Comparison of ENCODE assay signal across 7 mouse cellular contexts in the genomic region with DNA sequence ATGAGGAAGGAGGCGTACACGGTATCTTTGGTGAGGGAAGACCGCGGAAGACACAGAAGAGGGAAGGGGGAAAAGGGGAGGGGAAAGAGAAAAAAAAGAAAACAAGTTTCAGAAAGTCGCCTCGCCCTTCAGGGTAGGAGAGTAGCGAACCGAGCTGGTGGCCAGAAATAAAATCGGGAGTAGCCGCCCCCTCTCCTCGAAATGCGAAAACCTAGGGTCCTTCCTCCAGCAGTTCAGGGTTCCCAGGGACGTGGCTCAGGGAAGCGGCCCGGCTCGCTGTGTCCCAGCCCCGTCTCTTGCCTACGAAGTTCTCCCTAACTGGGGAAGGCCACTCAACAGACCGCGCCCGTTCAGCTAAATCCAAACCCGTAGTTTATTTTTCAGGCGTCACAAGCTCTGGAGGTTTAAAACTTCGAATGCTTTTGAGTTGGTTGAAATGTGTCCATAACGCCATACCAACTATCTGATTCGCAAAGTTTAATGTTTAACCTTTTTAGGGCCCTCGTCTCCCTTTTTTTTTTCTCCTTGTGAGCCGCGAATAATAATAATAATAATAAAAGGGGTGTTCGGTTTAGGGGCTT. TPM values are rescaled to one million over a fixed set of nuclear protein-coding genes. Genes with fewer than 3 reads are reported as not detected.
DNase-seq lines count a peak whose midpoint lies in the region; ATAC-seq and TF ChIP-seq lines count a peak whose summit lies in the region.

No protein-coding gene starts in this region.

- H3K27me3 ChIP-seq in C2C12 (ENCODE audit: control insufficient read depth, insufficient read depth, insufficient read length) = no peaks in the 10 kb centered on the region
- no peaks in the 10 kb centered on the region for H3K27me3 ChIP-seq in embryonic facial prominence, embryonic 10.5 days (replicated peaks; ENCODE audit: low read depth, poor library complexity, severe bottlenecking)
- H3K27me3 ChIP-seq in heart, postnatal 0 days (ENCODE audit: control insufficient read depth, insufficient read depth, low read length) = no peaks in the 10 kb centered on the region
- H3K27me3 ChIP-seq in megakaryocyte, embryonic 14.5 days (replicated peaks) = peaks cover 96% of the 10 kb centered on the region

- no peak for TF ChIP-seq CTCF in C2C12 (IDR thresholded peaks at IDR 0.05; ENCODE audit: control insufficient read depth, insufficient read depth, insufficient read length)
- no peak for TF ChIP-seq CTCF in heart, postnatal 0 days (IDR thresholded peaks at IDR 0.05; ENCODE audit: low read depth)

- peak overlapping the region; percentile 92 for H3K4me2 ChIP-seq in heart, postnatal 0 days (ENCODE audit: low read depth, low read length)

- H3K79me3 ChIP-seq in C2C12 (ENCODE audit: low read depth) = peaks cover 85% of the 10 kb centered on the region

- no peak for TF ChIP-seq EP300 in heart, postnatal 0 days (IDR thresholded peaks at IDR 0.05; ENCODE audit: low read depth)

- peaks cover 14% of the 10 kb centered on the region for H3K36me3 ChIP-seq in C2C12 (ENCODE audit: control insufficient read depth, insufficient read depth)
- H3K36me3 ChIP-seq in embryonic facial prominence, embryonic 10.5 days (replicated peaks) = peaks cover 30% of the 10 kb centered on the region
- H3K36me3 ChIP-seq in heart, postnatal 0 days (replicated peaks; ENCODE audit: control insufficient read depth, insufficient read depth, low read length) = no peaks in the 10 kb centered on the region
- no peaks in the 10 kb centered on the region for H3K36me3 ChIP-seq in megakaryocyte, embryonic 14.5 days (replicated peaks; ENCODE audit: low read length)

- H3ac ChIP-seq in C2C12 (ENCODE audit: control insufficient read depth, insufficient read length, low read depth) = peak overlapping the region; percentile 90

- under 1% methylated on average over 30 of the region's 30 CpGs for WGBS in embryonic facial prominence, embryonic 10.5 days
- WGBS in heart, postnatal 0 days = 0% methylated on average over 30 of the region's 30 CpGs

- peaks cover 97% of the 10 kb centered on the region for H3K79me2 ChIP-seq in C2C12 (ENCODE audit: control insufficient read depth, insufficient read depth)

- H3K9me3 ChIP-seq in embryonic facial prominence, embryonic 10.5 days = no peaks in the 10 kb centered on the region
- H3K9me3 ChIP-seq in heart, postnatal 0 days (replicated peaks; ENCODE audit: control insufficient read depth, low read length) = no peaks in the 10 kb centered on the region
- H3K9me3 ChIP-seq in megakaryocyte, embryonic 14.5 days = no peaks in the 10 kb centered on the region

- H3K4me3 ChIP-seq in C2C12 (ENCODE audit: insufficient read depth, poor library complexity, severe bottlenecking) = peak overlapping the region; percentile 78
- H3K4me3 ChIP-seq in embryonic facial prominence, embryonic 10.5 days = peak overlapping the region; percentile 98
- H3K4me3 ChIP-seq in heart, postnatal 0 days (ENCODE audit: low read depth, low read length) = peak overlapping the region; percentile 88
- peak overlapping the region; percentile 93 for H3K4me3 ChIP-seq in megakaryocyte, embryonic 14.5 days (replicated peaks)

- DNase-seq in 3T3-L1 (ENCODE audit: low read depth, low spot score) = peak; percentile 50
- peak; percentile 56 for DNase-seq in embryonic facial prominence, embryonic 10.5 days (ENCODE audit: low spot score)
- peak; percentile 44 for DNase-seq in heart, postnatal 0 days (ENCODE audit: low spot score)
- DNase-seq in kidney, postnatal 25 days = peak; percentile 50 to 61
- DNase-seq in frontal cortex, postnatal 36 days (ENCODE audit: low spot score in 2 of 2) = no peak

- peak overlapping the region; percentile 100 for H3K27ac ChIP-seq in embryonic facial prominence, embryonic 10.5 days (replicated peaks)
- peak overlapping the region; percentile 99 for H3K27ac ChIP-seq in heart, postnatal 0 days (ENCODE audit: low read depth)

- H3K9ac ChIP-seq in heart, postnatal 0 days (replicated peaks; ENCODE audit: low read depth, low read length) = peak overlapping the region; percentile 98

- peaks cover 37% of the 10 kb centered on the region for H3K4me1 ChIP-seq in embryonic facial prominence, embryonic 10.5 days
- H3K4me1 ChIP-seq in heart, postnatal 0 days (ENCODE audit: control insufficient read depth, insufficient read depth) = peaks cover 26% of the 10 kb centered on the region
- H3K4me1 ChIP-seq in megakaryocyte, embryonic 14.5 days = peaks cover 59% of the 10 kb centered on the region

- ATAC-seq in heart, postnatal 0 days (ENCODE audit: insufficient read depth, low read depth) = no peak

TF ChIP-seq in C2C12, 6 proteins besides CTCF, POLR2A, EP300 and RAD21:
- no peak for TF ChIP-seq FOSL1 (IDR thresholded peaks at IDR 0.05; ENCODE audit: insufficient read depth, low read length, poor library complexity, severe bottlenecking)
- TF ChIP-seq MYOG (IDR thresholded peaks at IDR 0.05; ENCODE audit: control insufficient read depth, extremely low read depth, insufficient read length) = no peak
- no peak for TF ChIP-seq MAX (IDR thresholded peaks at IDR 0.05)
- no peak for TF ChIP-seq MYOD1 (IDR thresholded peaks at IDR 0.05; ENCODE audit: control insufficient read depth, insufficient read length, low read depth)
- no peak for TF ChIP-seq USF1 (IDR thresholded peaks at IDR 0.05; ENCODE audit: low read depth)
- no peak for TF ChIP-seq CEBPB (IDR thresholded peaks at IDR 0.05; ENCODE audit: low read depth)

RNA-seq across cellular contexts. Expression of a gene that starts 2.0 kb away (rescaled TPM):
- polyA plus RNA-seq in C2C12 (2012; fragmentation: generic; extraction: Trizol) = 44.3 TPM
- polyA plus RNA-seq in embryonic facial prominence, embryonic 10.5 days (2016; fragmentation: Nextera tagmentation; extraction: Ambion mirVana) = 21.8 and 26.5 TPM in 2 replicates
- total RNA-seq in heart, postnatal 0 days (2014; rRNA removed; ENCODE audit: low replicate concordance) = 69.3 and 79.0 TPM in 2 replicates
- polyA plus RNA-seq in heart, postnatal 0 days (2015; fragmentation: Nextera tagmentation; extraction: Ambion mirVana) = 10.4 TPM in 2 replicates
- 32.1 and 36.1 TPM in 2 replicates for polyA plus RNA-seq in megakaryocyte, embryonic 14.5 days (2012; ENCODE audit: insufficient read depth, low replicate concordance)

Comparison
In these comparisons a context has a peak if more than half of its experiments do, and no peak if none do; other contexts are left out.
1. DNase-seq: peak in 3T3-L1 (single experiment), embryonic facial prominence, embryonic 10.5 days (single experiment), heart, postnatal 0 days (single experiment) and kidney, postnatal 25 days (2 of 2); none in frontal cortex, postnatal 36 days (0 of 2).
2. Peak in every context shown above with its lines, with median percentiles within 50 percentile points of each other: H3K4me3 ChIP-seq.